Mouse (Mus musculus): ENCODE measurements around the gene Gm136. TPM values are rescaled to one million over a fixed set of nuclear protein-coding genes. Genes with fewer than 3 reads are reported as not detected.

The Gm136 gene
- polyA plus RNA-seq (2015; fragmentation: Nextera tagmentation; extraction: Ambion mirVana): not detected in 2 replicates

DNA sequence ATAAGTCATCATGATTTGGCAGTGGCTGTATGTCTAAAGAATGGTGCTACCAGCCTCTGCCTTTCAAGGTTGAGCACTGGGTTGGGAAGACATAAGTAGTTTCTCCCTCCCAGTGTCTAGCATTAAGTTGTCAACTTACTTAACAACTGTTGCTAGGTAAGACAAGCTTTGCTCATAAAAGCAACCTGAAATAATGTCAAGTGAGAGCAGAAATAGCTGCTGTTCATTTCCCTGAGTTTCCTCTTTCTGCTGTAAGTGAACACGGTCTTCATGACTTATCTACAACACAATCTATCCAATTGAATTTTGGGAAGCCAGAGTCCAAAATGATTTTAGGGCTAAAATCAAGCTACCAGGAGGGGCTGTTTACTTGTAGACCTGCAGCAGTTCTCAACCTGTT is at the start of gene Gm136:
Gm136 (minus strand) TSS at position 101 of the 400 bp plus-strand sequence.
- Histone ChIP-seq H3K4me1 (ENCODE audit: control insufficient read depth, low read depth, low read length) (no peaks in the 10 kb centered on the region), H3K9me3 (replicated peaks; ENCODE audit: control insufficient read depth, low read length) (no peaks in the 10 kb centered on the region), H3K27ac (ENCODE audit: low read length) (no peak within 1 kb of the TSS), H3K4me2 (ENCODE audit: low read depth, low read length) (no peak within 1 kb of the TSS), H3K9ac (ENCODE audit: low read depth, low read length) (no peak within 1 kb of the TSS), H3K27me3 (ENCODE audit: control insufficient read depth, insufficient read depth, low read depth, low read length) (no peaks in the 10 kb centered on the region), H3K36me3 (ENCODE audit: control insufficient read depth, insufficient read depth) (no peaks in the 10 kb centered on the region), H3K4me3 (ENCODE audit: low read depth, low read length) (no peak within 1 kb of the TSS)
- 31% methylated on average over 1 of the region's 1 CpGs for WGBS (ENCODE audit: insufficient replicate concordance)
- ATAC-seq (ENCODE audit: low read depth): no peak

DNA sequence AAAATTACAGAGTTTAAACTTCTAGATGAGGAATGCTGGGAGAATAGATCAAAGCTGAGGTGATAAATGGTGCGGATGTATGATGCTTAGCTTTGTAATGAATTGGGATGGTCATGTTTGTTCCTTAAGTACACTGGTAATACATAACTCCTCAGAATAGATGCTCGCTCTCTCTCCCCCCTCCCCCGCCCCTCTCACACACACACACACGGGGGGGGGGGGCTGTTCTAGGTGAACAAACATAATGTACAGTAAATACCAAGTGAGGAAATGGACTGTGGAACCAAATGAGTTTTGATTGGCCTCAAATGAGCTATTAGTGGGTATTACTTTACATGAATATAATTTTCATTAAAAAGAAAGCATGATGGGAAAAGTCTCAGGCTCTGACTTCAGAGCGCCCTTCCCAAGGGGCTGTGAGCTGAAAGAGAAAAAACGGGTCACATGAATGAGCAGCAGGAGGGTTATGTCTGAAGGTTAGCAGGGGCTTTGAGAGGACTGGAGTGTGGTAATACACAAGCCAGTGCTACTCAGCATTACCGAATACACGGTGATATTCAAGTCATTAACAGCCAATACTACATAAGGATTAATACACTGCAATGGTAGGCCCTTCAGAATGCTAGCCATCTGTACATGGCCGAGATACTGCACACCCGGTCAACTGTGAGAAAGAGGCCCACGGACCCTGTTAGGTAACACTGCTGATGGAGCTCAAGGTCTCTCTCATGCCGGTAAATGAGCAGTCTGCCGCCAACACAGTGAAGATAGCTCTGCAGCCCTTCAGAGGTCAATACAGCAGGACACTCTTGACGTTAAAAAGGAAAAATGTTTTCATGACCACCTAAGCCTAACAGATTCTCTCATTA is 45.3 kb upstream of the Gm136 start:
- Histone ChIP-seq H3K9me3 (replicated peaks; ENCODE audit: control insufficient read depth, low read length) (no peaks in the 10 kb centered on the region), H3K4me3 (ENCODE audit: low read depth, low read length) (no peak overlapping the region), H3K27me3 (ENCODE audit: control insufficient read depth, insufficient read depth, low read depth, low read length) (no peaks in the 10 kb centered on the region), H3K4me1 (ENCODE audit: control insufficient read depth, low read depth, low read length) (no peaks in the 10 kb centered on the region), H3K4me2 (ENCODE audit: low read depth, low read length) (no peak overlapping the region), H3K27ac (ENCODE audit: low read length) (no peak overlapping the region), H3K36me3 (ENCODE audit: control insufficient read depth, insufficient read depth) (peaks cover 4% of the 10 kb centered on the region), H3K9ac (ENCODE audit: low read depth, low read length) (no peak overlapping the region)
- no peak for ATAC-seq (ENCODE audit: low read depth)
- 80% methylated on average over 14 of the region's 14 CpGs for WGBS (ENCODE audit: insufficient replicate concordance)

DNA sequence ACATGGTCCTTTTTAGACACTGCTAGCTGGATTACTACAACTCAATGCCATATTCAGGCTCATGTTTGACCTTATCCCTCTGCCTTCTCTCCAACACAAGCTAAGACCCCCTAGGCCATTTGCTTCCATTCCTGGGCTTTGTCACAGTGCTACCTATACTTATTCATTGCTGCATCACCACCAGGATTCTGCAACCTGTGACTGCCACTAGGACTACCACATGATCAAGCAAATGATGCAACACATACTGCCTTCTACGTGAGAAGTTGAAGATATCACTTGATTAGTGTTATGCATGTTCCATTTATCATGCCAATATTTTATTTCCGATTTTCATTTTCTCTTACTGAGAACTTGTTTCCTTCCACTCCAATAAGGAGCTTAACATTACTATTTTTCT is 41.9 kb upstream of the Gm136 start:
- Histone ChIP-seq H3K27me3 (ENCODE audit: control insufficient read depth, insufficient read depth, low read depth, low read length) (no peaks in the 10 kb centered on the region), H3K9me3 (replicated peaks; ENCODE audit: control insufficient read depth, low read length) (no peaks in the 10 kb centered on the region), H3K4me1 (ENCODE audit: control insufficient read depth, low read depth, low read length) (no peaks in the 10 kb centered on the region), H3K4me3 (ENCODE audit: low read depth, low read length) (no peak overlapping the region), H3K9ac (ENCODE audit: low read depth, low read length) (no peak overlapping the region), H3K27ac (ENCODE audit: low read length) (no peak overlapping the region), H3K4me2 (ENCODE audit: low read depth, low read length) (no peak overlapping the region), H3K36me3 (ENCODE audit: control insufficient read depth, insufficient read depth) (no peaks in the 10 kb centered on the region)
- ATAC-seq (ENCODE audit: low read depth): no peak
- 68% methylated on average over 2 of the region's 2 CpGs for WGBS (ENCODE audit: insufficient replicate concordance)

DNA sequence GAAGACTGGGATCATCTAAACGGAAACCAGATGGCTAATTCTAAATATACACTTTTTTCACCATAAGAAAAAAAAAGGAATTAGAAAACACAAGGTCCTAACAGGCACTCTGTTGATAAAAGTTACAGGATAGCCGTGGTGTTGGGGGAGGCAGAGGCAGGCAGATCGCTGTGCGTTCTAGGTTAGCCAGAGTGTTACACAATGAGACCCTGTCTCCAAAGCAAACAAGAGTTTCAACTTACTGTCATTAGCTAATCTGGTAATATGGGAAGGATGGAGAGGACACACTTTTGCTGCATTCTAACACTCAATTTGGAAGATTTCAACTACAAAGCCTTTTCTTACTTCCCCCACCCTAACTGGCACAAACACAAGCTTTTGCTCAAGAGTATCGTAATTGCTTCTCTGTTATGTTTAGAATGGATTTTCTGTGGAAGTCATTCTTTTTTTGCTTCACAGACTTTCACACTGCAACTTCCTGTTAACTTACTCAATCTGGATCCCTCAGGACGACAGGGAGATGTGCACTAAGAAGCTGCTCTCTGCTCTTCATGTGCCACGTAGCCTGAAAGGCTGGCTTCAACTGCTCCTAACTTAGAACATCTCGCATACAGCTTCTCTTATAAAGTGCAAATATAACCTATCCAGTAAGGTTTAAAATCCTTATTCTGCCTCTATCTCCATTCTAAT is 41.4 kb upstream of the Gm136 start:
- Histone ChIP-seq H3K27ac (ENCODE audit: low read length) (no peak overlapping the region), H3K4me2 (ENCODE audit: low read depth, low read length) (no peak overlapping the region), H3K9ac (ENCODE audit: low read depth, low read length) (no peak overlapping the region), H3K36me3 (ENCODE audit: control insufficient read depth, insufficient read depth) (no peaks in the 10 kb centered on the region), H3K27me3 (ENCODE audit: control insufficient read depth, insufficient read depth, low read depth, low read length) (no peaks in the 10 kb centered on the region), H3K4me1 (ENCODE audit: control insufficient read depth, low read depth, low read length) (no peaks in the 10 kb centered on the region), H3K4me3 (ENCODE audit: low read depth, low read length) (no peak overlapping the region), H3K9me3 (replicated peaks; ENCODE audit: control insufficient read depth, low read length) (no peaks in the 10 kb centered on the region)
- ATAC-seq (ENCODE audit: low read depth): no peak
- 59% methylated on average over 8 of the region's 8 CpGs for WGBS (ENCODE audit: insufficient replicate concordance)

DNA sequence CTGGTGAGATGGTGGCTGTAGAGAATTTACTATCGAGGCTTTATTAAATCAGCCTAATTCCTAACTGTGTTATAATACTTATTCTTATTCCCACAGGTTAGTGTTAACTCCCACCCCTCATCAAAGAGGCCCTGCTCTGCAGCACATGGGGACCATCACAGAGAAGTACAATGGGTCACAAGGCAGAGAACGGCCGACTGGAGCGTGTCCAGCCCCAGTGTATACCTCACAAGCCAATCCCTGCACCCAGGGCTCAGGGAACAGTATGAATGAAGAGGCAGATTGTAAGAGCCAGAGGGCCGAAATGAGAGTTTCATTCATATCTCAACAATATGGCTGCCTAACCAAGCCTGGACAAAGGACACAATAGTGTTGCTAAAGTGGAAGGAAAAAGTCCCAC is 40.2 kb upstream of the Gm136 start:
- Histone ChIP-seq H3K4me3 (ENCODE audit: low read depth, low read length) (no peak overlapping the region), H3K9ac (ENCODE audit: low read depth, low read length) (no peak overlapping the region), H3K36me3 (ENCODE audit: control insufficient read depth, insufficient read depth) (no peaks in the 10 kb centered on the region), H3K4me2 (ENCODE audit: low read depth, low read length) (no peak overlapping the region), H3K27ac (ENCODE audit: low read length) (no peak overlapping the region), H3K4me1 (ENCODE audit: control insufficient read depth, low read depth, low read length) (no peaks in the 10 kb centered on the region), H3K9me3 (replicated peaks; ENCODE audit: control insufficient read depth, low read length) (no peaks in the 10 kb centered on the region), H3K27me3 (ENCODE audit: control insufficient read depth, insufficient read depth, low read depth, low read length) (no peaks in the 10 kb centered on the region)
- no peak for ATAC-seq (ENCODE audit: low read depth)
- WGBS (ENCODE audit: insufficient replicate concordance): 73% methylated on average over 5 of the region's 5 CpGs

DNA sequence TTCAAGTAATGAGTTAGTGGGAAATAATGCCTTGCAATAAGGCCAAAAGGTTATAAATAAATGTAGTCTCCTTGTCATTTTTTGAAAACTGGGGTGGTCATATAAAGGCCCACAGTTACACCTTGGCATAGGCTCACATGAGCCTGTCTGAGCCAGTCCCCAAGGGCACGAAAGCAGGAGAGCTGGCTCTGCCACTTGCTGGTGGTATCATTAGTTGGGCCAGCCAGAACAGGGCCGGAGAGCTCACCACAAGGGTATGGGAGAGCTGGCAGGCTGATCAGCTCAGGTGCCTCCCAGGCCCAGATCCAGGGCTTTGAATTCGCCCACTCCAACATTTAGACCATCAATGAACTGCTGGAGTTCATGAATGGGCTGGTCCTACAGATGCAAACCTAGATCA is 30.4 kb upstream of the Gm136 start:
- H3K9ac ChIP-seq (ENCODE audit: low read depth, low read length): no peak overlapping the region
- H3K4me2 ChIP-seq (ENCODE audit: low read depth, low read length): no peak overlapping the region
- no peaks in the 10 kb centered on the region for H3K27me3 ChIP-seq (ENCODE audit: control insufficient read depth, insufficient read depth, low read depth, low read length)
- no peaks in the 10 kb centered on the region for H3K36me3 ChIP-seq (ENCODE audit: control insufficient read depth, insufficient read depth)
- WGBS (ENCODE audit: insufficient replicate concordance): 67% methylated on average over 3 of the region's 3 CpGs
- ATAC-seq (ENCODE audit: low read depth): no peak
- no peaks in the 10 kb centered on the region for H3K9me3 ChIP-seq (replicated peaks; ENCODE audit: control insufficient read depth, low read length)
- H3K27ac ChIP-seq (ENCODE audit: low read length): no peak overlapping the region
- H3K4me3 ChIP-seq (ENCODE audit: low read depth, low read length): no peak overlapping the region
- no peaks in the 10 kb centered on the region for H3K4me1 ChIP-seq (ENCODE audit: control insufficient read depth, low read depth, low read length)

DNA sequence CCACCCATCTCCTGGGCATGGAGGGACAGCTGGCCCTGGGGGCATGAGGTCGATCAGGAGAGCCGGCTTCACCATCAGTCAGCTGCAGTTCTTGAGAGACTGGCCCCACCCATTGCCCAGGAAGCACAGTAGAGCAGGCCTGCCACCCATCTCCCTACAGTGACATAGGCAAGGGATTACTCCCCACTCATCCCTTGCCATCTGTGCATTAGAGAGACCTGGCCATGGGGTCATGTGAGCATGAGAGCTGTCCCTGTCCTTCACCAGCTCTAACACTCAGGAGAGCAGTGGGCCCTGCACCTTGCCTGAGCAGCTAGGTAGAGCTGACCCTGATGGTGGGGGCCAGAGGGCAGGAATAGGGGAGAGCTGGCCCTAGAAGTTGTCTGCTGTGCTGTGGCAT is 29.6 kb upstream of the Gm136 start:
- Histone ChIP-seq H3K27ac (ENCODE audit: low read length) (no peak overlapping the region), H3K36me3 (ENCODE audit: control insufficient read depth, insufficient read depth) (no peaks in the 10 kb centered on the region), H3K4me2 (ENCODE audit: low read depth, low read length) (no peak overlapping the region), H3K4me1 (ENCODE audit: control insufficient read depth, low read depth, low read length) (no peaks in the 10 kb centered on the region), H3K27me3 (ENCODE audit: control insufficient read depth, insufficient read depth, low read depth, low read length) (no peaks in the 10 kb centered on the region), H3K4me3 (ENCODE audit: low read depth, low read length) (no peak overlapping the region), H3K9ac (ENCODE audit: low read depth, low read length) (no peak overlapping the region), H3K9me3 (replicated peaks; ENCODE audit: control insufficient read depth, low read length) (no peaks in the 10 kb centered on the region)
- no peak for ATAC-seq (ENCODE audit: low read depth)
- WGBS (ENCODE audit: insufficient replicate concordance): 63% methylated on average over 2 of the region's 2 CpGs

DNA sequence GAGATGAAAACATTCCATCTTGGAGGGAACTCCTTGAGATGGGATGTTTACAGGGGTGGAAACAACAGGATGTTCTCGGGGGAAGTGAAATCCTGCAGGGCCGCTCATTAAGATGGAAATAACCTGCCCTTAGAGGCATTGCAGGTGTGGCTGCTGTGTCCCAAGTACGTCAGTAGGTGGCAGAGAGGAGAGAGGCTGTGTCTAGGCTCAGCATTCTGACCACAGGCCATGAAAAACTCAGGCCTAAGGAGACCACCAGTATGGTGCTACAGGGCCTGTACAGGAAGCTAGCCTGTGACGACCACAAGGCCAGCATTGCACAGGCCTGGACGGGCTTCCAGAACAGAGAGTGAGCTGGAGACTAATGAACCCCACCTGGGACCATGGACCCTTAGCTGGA is 28.8 kb upstream of the Gm136 start:
- H3K4me3 ChIP-seq (ENCODE audit: low read depth, low read length): no peak overlapping the region
- ATAC-seq (ENCODE audit: low read depth): no peak
- WGBS (ENCODE audit: insufficient replicate concordance): 50% methylated on average over 5 of the region's 5 CpGs
- H3K4me1 ChIP-seq (ENCODE audit: control insufficient read depth, low read depth, low read length): no peaks in the 10 kb centered on the region
- no peak overlapping the region for H3K27ac ChIP-seq (ENCODE audit: low read length)
- no peaks in the 10 kb centered on the region for H3K36me3 ChIP-seq (ENCODE audit: control insufficient read depth, insufficient read depth)
- no peaks in the 10 kb centered on the region for H3K27me3 ChIP-seq (ENCODE audit: control insufficient read depth, insufficient read depth, low read depth, low read length)
- H3K4me2 ChIP-seq (ENCODE audit: low read depth, low read length): no peak overlapping the region
- H3K9me3 ChIP-seq (replicated peaks; ENCODE audit: control insufficient read depth, low read length): no peaks in the 10 kb centered on the region
- H3K9ac ChIP-seq (ENCODE audit: low read depth, low read length): no peak overlapping the region

DNA sequence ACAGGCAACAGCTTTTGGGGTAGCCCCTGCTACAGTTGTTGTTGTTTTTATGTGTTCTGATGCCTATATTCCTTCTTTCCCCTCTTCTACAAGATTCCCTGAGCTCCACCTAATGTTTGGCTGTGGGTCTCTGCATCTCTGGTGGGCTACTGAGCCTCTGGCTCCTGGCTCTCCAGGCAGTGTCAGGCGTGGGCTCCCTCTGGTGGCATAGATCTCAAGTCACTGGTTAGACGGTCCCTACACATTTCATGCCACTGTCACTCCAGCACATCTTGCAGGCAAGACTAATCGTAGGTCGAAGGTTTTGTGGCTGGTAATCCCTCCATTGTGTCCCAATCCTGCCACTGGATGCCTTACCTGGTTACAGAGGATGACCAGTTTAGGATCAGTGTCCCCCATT is 26.7 kb upstream of the Gm136 start:
- no peak overlapping the region for H3K9ac ChIP-seq (ENCODE audit: low read depth, low read length)
- no peaks in the 10 kb centered on the region; the same call in 1 of the 2 replicates for H3K4me1 ChIP-seq (ENCODE audit: control insufficient read depth, low read depth, low read length)
- H3K4me2 ChIP-seq (ENCODE audit: low read depth, low read length): no peak overlapping the region
- no peak for ATAC-seq (ENCODE audit: low read depth)
- no peaks in the 10 kb centered on the region for H3K9me3 ChIP-seq (replicated peaks; ENCODE audit: control insufficient read depth, low read length)
- WGBS (ENCODE audit: insufficient replicate concordance): 28% methylated on average over 4 of the region's 4 CpGs
- no peak overlapping the region for H3K27ac ChIP-seq (ENCODE audit: low read length)
- H3K4me3 ChIP-seq (ENCODE audit: low read depth, low read length): no peak overlapping the region
- H3K36me3 ChIP-seq (ENCODE audit: control insufficient read depth, insufficient read depth): no peaks in the 10 kb centered on the region
- no peaks in the 10 kb centered on the region for H3K27me3 ChIP-seq (ENCODE audit: control insufficient read depth, insufficient read depth, low read depth, low read length)
